Mouse (Mus musculus): Measurements from ENCODE around the gene Ciao1. TPM values are rescaled to one million over a fixed set of nuclear protein-coding genes. Genes with fewer than 3 reads are reported as not detected.
"Not testable (repeated sequence)": the region's sequence is repeated elsewhere in the genome, so short reads cannot be mapped to it uniquely, and the experiment has no call there.

Ciao1 gene
- 60.1 and 62.5 TPM in 2 replicates for polyA plus RNA-seq (2014; fragmentation: Nextera tagmentation; extraction: Ambion mirVana)

DNA sequence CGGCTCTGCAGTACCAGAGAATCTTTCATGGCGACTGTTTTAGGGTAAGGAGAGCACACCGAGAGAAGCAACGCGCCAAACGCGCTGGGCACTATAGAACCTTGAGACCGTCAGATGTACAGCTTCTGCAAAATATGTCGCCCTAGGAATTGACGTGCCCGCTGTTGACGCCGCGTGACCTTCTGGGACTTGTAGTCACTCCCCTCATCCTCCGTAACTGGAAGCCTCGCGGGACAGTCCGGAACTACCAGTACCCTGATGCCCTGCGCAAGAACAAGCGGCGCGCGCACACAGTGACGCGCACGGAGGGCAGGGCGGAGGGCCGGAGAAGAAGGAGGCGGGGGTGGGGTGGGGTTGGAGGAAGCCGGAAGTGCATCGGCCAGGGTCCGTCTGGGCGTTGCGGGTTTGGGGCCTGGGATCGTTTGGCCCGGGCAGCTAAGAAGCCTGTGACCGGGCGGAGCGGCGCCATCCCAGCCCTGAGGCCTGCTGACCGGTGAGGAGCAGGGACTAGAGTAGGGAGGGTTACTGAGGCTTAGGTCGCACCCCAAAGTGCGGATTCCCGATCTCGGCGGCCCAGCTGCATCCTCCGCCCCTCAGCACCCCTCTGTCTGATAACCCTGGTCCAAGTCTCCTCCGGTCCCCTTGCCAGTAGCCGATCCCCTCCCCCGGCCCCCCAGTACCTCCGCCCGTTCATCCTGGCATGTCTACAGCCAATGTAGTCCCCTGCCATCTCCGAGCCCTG lies at the start of gene Ciao1, which contains the start of gene Tmem127:
Ciao1 (minus strand) TSS at position 225 of the 742 bp plus-strand sequence.
Tmem127 (plus strand) TSS at position 317 of the 742 bp plus-strand sequence.
- peak within 1 kb of the TSS; percentile 83 for H3K9ac ChIP-seq (ENCODE audit: low read depth, low read length)
- H3K4me1 ChIP-seq (ENCODE audit: control insufficient read depth, insufficient read depth, low read length) = peaks cover 25% of the 10 kb centered on the region; the same call in 1 of the 2 replicates
- peak within 1 kb of the TSS; percentile 55; the same call in 1 of the 2 replicates for H3K27ac ChIP-seq (ENCODE audit: low read depth, low read length)
- under 1% methylated on average over 53 of the region's 53 CpGs for WGBS
- no peaks in the 10 kb centered on the region for H3K9me3 ChIP-seq (ENCODE audit: control insufficient read depth, low read length)
- peak; percentile 98 for ATAC-seq (ENCODE audit: low FRiP score, low TSS enrichment)
- H3K27me3 ChIP-seq (ENCODE audit: control insufficient read depth, insufficient read depth, low read length) = no peaks in the 10 kb centered on the region
- peak within 1 kb of the TSS; percentile 80 for H3K4me3 ChIP-seq (ENCODE audit: low read length)
- H3K4me2 ChIP-seq (replicated peaks; ENCODE audit: low read depth, low read length) = peak within 1 kb of the TSS; percentile 96
- H3K36me3 ChIP-seq (ENCODE audit: control insufficient read depth, insufficient read depth, low read length) = peaks cover 29% of the 10 kb centered on the region

DNA sequence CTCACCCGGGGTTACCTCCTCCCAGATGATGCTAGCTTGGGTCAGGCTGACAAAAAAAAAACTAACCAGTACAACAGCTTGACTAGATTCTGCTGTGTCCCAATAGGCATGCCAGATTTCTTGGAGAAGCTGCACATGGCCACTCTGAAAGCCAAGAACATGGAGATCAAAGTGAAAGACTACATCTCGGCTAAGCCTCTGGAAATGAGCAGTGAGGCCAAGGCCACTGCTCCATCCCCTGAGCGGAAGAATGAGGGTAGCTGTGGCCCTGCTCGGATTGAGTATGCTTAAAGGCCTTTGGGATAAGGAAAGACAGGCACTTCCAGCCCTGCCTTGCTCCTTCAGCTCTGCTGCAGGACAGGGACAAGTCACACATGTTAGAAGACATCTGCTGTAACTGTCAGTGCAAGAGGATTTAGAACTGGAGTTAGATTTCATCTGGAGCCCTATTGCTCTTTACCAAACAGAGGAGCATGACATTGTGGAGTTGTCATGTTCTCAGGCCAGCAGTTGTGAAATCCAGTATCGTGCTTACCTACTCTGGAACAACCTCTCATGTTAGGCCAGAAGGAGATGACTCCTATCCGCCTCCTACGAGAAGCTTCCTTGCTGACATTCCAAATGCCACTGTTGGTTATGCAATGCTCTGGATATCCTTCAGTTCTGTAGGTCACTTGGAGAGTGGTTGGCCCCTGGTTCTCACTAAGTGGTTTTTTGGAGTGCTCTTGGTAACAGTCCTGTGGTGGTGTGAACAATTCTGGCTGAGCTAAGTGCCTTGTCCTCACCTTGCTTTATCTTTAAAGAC lies 49.6 kb upstream of the Ciao1 start:
- H3K9me3 ChIP-seq (ENCODE audit: control insufficient read depth, low read length) = no peaks in the 10 kb centered on the region
- no peak overlapping the region for H3K9ac ChIP-seq (ENCODE audit: low read depth, low read length)
- no peak overlapping the region for H3K4me2 ChIP-seq (replicated peaks; ENCODE audit: low read depth, low read length)
- no peaks in the 10 kb centered on the region for H3K4me1 ChIP-seq (ENCODE audit: control insufficient read depth, insufficient read depth, low read length)
- ATAC-seq (ENCODE audit: low FRiP score, low TSS enrichment) = no peak
- 91% methylated on average over 7 of the region's 7 CpGs for WGBS
- H3K27ac ChIP-seq (ENCODE audit: low read depth, low read length) = no peak overlapping the region
- H3K36me3 ChIP-seq (ENCODE audit: control insufficient read depth, insufficient read depth, low read length) = peaks cover 76% of the 10 kb centered on the region
- no peak overlapping the region for H3K4me3 ChIP-seq (ENCODE audit: low read length)
- no peaks in the 10 kb centered on the region for H3K27me3 ChIP-seq (ENCODE audit: control insufficient read depth, insufficient read depth, low read length)

DNA sequence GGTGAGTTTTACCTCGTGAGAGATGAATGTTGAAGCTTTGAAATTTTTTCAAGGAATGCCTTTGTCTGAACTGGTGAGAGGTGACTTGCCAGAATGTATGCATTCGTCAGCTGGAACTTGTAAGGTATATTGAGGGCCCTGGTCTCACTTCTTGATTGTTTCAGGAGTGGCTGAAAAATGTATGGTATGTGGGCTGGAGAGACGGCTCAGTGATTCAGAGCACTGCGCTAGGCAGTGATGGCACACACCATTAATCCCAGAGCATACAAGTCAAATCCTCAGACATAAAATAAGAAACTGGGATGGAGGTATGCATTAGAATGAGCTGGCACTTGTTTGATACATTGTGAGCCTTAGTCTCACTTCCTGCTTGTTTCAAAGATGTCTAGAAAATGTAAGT lies 44.6 kb upstream of the Ciao1 start:
- no peak overlapping the region for H3K9ac ChIP-seq (ENCODE audit: low read depth, low read length)
- H3K36me3 ChIP-seq (ENCODE audit: control insufficient read depth, insufficient read depth, low read length) = peaks cover 72% of the 10 kb centered on the region
- no peaks in the 10 kb centered on the region for H3K4me1 ChIP-seq (ENCODE audit: control insufficient read depth, insufficient read depth, low read length)
- H3K27ac ChIP-seq (ENCODE audit: low read depth, low read length) = peak overlapping the region; percentile 59; the same call in 1 of the 2 replicates
- no peak overlapping the region for H3K4me3 ChIP-seq (ENCODE audit: low read length)
- 42% methylated on average over 4 of the region's 4 CpGs for WGBS
- no peak overlapping the region for H3K4me2 ChIP-seq (replicated peaks; ENCODE audit: low read depth, low read length)
- H3K27me3 ChIP-seq (ENCODE audit: control insufficient read depth, insufficient read depth, low read length) = no peaks in the 10 kb centered on the region
- H3K9me3 ChIP-seq (ENCODE audit: control insufficient read depth, low read length) = no peaks in the 10 kb centered on the region
- ATAC-seq (ENCODE audit: low FRiP score, low TSS enrichment) = 0 out of 2 replicates have a peak, but pooled peaks have one; percentile 62

- Histone ChIP-seq H3K36me3 (ENCODE audit: control insufficient read depth, insufficient read depth, low read length) (no peaks in the 10 kb centered on the region), H3K4me3 (ENCODE audit: low read length) (no peak overlapping the region), H3K27me3 (ENCODE audit: control insufficient read depth, insufficient read depth, low read length) (no peaks in the 10 kb centered on the region), H3K9ac (ENCODE audit: low read depth, low read length) (no peak overlapping the region), H3K4me2 (replicated peaks; ENCODE audit: low read depth, low read length) (no peak overlapping the region), H3K9me3 (ENCODE audit: control insufficient read depth, low read length) (no peaks in the 10 kb centered on the region), H3K27ac (ENCODE audit: low read depth, low read length) (no peak overlapping the region), H3K4me1 (ENCODE audit: control insufficient read depth, insufficient read depth, low read length) (0 out of 2 replicates have a peak, but pooled peaks cover 6% of the 10 kb centered on the region)
- ATAC-seq (ENCODE audit: low FRiP score, low TSS enrichment) = no peak
These were observed 30.5 kb upstream of the Ciao1 start for GRCm38 (mm10) chr2:127278162-127278561.

DNA sequence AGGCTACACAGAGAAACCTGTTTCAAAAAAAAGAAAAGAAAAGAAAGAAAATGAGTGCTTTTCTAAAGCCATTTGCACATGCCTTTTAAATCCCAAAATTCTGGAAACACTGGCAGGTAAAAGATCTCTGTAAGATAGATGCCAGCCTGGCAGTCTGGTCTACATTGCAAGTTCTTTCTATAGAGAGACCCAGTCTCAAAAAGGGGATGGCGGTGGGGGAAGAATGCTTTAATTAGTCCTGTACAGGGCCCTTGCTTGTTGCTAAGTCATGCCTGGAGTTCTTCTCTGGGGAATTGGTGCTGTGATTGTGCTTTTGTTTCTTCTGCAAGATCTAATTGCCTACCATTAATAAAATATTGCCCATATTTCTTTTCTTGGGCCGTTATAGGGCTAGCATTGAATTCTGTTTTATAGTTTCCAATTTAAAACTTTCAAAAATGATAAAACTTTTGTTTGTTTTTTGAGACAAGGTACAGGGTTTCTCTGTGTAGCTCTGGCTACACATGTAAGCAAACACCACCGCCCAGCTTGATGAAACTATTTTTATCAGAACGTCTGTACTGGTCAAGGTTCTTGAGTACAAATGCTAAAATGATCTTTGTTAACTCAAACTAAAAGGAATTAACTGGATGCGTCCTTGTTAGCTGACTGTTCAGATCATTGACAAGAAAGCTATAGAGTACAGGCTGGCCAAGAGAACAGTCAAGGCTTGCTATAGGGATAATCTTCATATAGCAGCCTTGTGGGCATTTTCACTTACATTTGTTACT lies 28.1 kb upstream of the Ciao1 start:
- ATAC-seq (ENCODE audit: low FRiP score, low TSS enrichment) = no peak
- Histone ChIP-seq H3K27me3 (ENCODE audit: control insufficient read depth, insufficient read depth, low read length) (no peaks in the 10 kb centered on the region), H3K27ac (ENCODE audit: low read depth, low read length) (no peak overlapping the region), H3K9ac (ENCODE audit: low read depth, low read length) (no peak overlapping the region), H3K4me2 (replicated peaks; ENCODE audit: low read depth, low read length) (no peak overlapping the region), H3K36me3 (ENCODE audit: control insufficient read depth, insufficient read depth, low read length) (no peaks in the 10 kb centered on the region), H3K4me1 (ENCODE audit: control insufficient read depth, insufficient read depth, low read length) (peaks cover 12% of the 10 kb centered on the region; the same call in 1 of the 2 replicates), H3K4me3 (ENCODE audit: low read length) (no peak overlapping the region), H3K9me3 (ENCODE audit: control insufficient read depth, low read length) (no peaks in the 10 kb centered on the region)
- WGBS = 85% methylated on average over 5 of the region's 5 CpGs

GRCm38 (mm10) chr2:127274590-127274989 lies 27.0 kb upstream of the Ciao1 start:
- no peak overlapping the region for H3K9ac ChIP-seq (ENCODE audit: low read depth, low read length)
- H3K36me3 ChIP-seq (ENCODE audit: control insufficient read depth, insufficient read depth, low read length) = no peaks in the 10 kb centered on the region
- WGBS = 87% methylated on average over 2 of the region's 2 CpGs
- H3K27ac ChIP-seq (ENCODE audit: low read depth, low read length) = no peak overlapping the region
- H3K27me3 ChIP-seq (ENCODE audit: control insufficient read depth, insufficient read depth, low read length) = no peaks in the 10 kb centered on the region
- ATAC-seq (ENCODE audit: low FRiP score, low TSS enrichment) = no peak
- no peak overlapping the region for H3K4me2 ChIP-seq (replicated peaks; ENCODE audit: low read depth, low read length)
- peaks cover 12% of the 10 kb centered on the region; the same call in 1 of the 2 replicates for H3K4me1 ChIP-seq (ENCODE audit: control insufficient read depth, insufficient read depth, low read length)
- no peaks in the 10 kb centered on the region for H3K9me3 ChIP-seq (ENCODE audit: control insufficient read depth, low read length)
- H3K4me3 ChIP-seq (ENCODE audit: low read length) = no peak overlapping the region

DNA sequence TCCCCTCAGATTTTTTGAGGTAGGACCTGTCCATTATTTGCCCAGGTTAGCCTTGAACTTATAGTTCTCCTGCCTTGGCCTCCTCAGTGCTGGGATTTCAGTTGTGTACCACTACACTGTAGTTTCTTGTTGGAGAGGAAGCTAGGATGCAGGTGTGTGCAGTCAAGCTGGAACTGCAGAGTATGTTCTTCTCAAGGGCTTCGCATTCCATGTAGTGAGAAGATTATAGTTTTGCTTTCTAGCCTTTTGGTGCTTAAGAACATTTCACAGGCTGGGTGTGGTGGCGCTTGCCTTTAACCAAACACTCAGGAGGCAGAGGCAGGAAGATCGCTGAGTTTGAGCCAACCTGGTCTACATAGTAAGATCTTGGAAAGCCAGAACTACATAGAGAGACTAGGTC lies 25.2 kb upstream of the Ciao1 start:
- H3K9me3 ChIP-seq (ENCODE audit: control insufficient read depth, low read length) = no peaks in the 10 kb centered on the region
- ATAC-seq (ENCODE audit: low FRiP score, low TSS enrichment) = no peak
- H3K27me3 ChIP-seq (ENCODE audit: control insufficient read depth, insufficient read depth, low read length) = no peaks in the 10 kb centered on the region
- no peaks in the 10 kb centered on the region for H3K36me3 ChIP-seq (ENCODE audit: control insufficient read depth, insufficient read depth, low read length)
- no peak overlapping the region for H3K27ac ChIP-seq (ENCODE audit: low read depth, low read length)
- peaks cover 12% of the 10 kb centered on the region; the same call in 1 of the 2 replicates for H3K4me1 ChIP-seq (ENCODE audit: control insufficient read depth, insufficient read depth, low read length)
- no peak overlapping the region for H3K4me3 ChIP-seq (ENCODE audit: low read length)
- no peak overlapping the region for H3K9ac ChIP-seq (ENCODE audit: low read depth, low read length)
- no peak overlapping the region for H3K4me2 ChIP-seq (replicated peaks; ENCODE audit: low read depth, low read length)
- WGBS = 97% methylated on average over 3 of the region's 3 CpGs

- 85% methylated on average over 4 of the region's 4 CpGs for WGBS
- H3K27me3 ChIP-seq (ENCODE audit: control insufficient read depth, insufficient read depth, low read length); H3K36me3 ChIP-seq (ENCODE audit: control insufficient read depth, insufficient read depth, low read length); ATAC-seq (ENCODE audit: low FRiP score, low TSS enrichment); H3K27ac ChIP-seq (ENCODE audit: low read depth, low read length); H3K4me3 ChIP-seq (ENCODE audit: low read length); H3K9ac ChIP-seq (ENCODE audit: low read depth, low read length); H3K9me3 ChIP-seq (ENCODE audit: control insufficient read depth, low read length): not testable (repeated sequence)
- peaks cover 12% of the 10 kb centered on the region; the same call in 1 of the 2 replicates for H3K4me1 ChIP-seq (ENCODE audit: control insufficient read depth, insufficient read depth, low read length)
- peak overlapping the region; percentile 81 for H3K4me2 ChIP-seq (replicated peaks; ENCODE audit: low read depth, low read length)
These were observed 24.4 kb upstream of the Ciao1 start for GRCm38 (mm10) chr2:127272049-127272448.
